Comparison of ENCODE assay signal across 25 mouse cellular contexts in genomic region chr2:32507906-32508305, GRCm38 (mm10). TPM values are rescaled to one million over a fixed set of nuclear protein-coding genes. Genes with fewer than 3 reads are reported as not detected.
DNase-seq lines count a peak whose midpoint lies in the region; ATAC-seq and TF ChIP-seq lines count a peak whose summit lies in the region.
"Had no signal": no experiment of that assay in that cellular context is flagged by ENCODE, and none has a peak within 500 bp of the region (broad histone marks: within the 10 kb centered on the region; RNA-seq: fewer than 3 reads in every experiment).

No protein-coding gene starts in this region.

- DNase-seq in heart, embryonic 10.5 days (ENCODE audit: low spot score) = no peak
- DNase-seq in heart, postnatal 36 days = no peak
- DNase-seq in lung, postnatal 25 days (ENCODE audit: low spot score) = no peak
- no peak for DNase-seq in embryonic facial prominence, embryonic 10.5 days (ENCODE audit: low spot score)
- DNase-seq in stomach, postnatal 0 days (ENCODE audit: low spot score) = peak; percentile 62
- DNase-seq: adrenal gland, postnatal 36 days; cerebellum, adult 11-12 months; cerebellum, postnatal 10 days; heart, postnatal 4 days; kidney, postnatal 4 days; lung, postnatal 4 days; retina, postnatal 1 day; right cerebral cortex, postnatal 25 days; spleen, adult 18-20 months had no signal

- TF ChIP-seq CTCF in stomach, postnatal 0 days (IDR thresholded peaks at IDR 0.05; ENCODE audit: low read depth) = no peak

- intact Hi-C loops in heart, postnatal 36 days (cut with DNase I) = no loop called here

- peaks cover 36% of the 10 kb centered on the region for H3K4me1 ChIP-seq in heart, embryonic 10.5 days
- peaks cover 41% of the 10 kb centered on the region for H3K4me1 ChIP-seq in lung, embryonic 15.5 days
- peaks cover 42% of the 10 kb centered on the region for H3K4me1 ChIP-seq in embryonic facial prominence, embryonic 10.5 days
- peaks cover 12% of the 10 kb centered on the region; the same call in 1 of the 2 replicates for H3K4me1 ChIP-seq in stomach, postnatal 0 days (replicated peaks; ENCODE audit: control insufficient read depth, insufficient read depth)
- H3K4me1 ChIP-seq: forebrain, embryonic 13.5 days; midbrain, embryonic 15.5 days had no signal

- H3K4me3 ChIP-seq in heart, embryonic 10.5 days = no peak overlapping the region
- no peak overlapping the region for H3K4me3 ChIP-seq in lung, embryonic 15.5 days
- no peak overlapping the region for H3K4me3 ChIP-seq in embryonic facial prominence, embryonic 10.5 days
- no peak overlapping the region for H3K4me3 ChIP-seq in stomach, postnatal 0 days (ENCODE audit: low read depth, low read length)
- H3K4me3 ChIP-seq: embryonic facial prominence, embryonic 12.5 days; erythroblast, embryonic 14.5 days; forebrain, embryonic 13.5 days; intestine, embryonic 15.5 days; midbrain, embryonic 15.5 days; neural tube, embryonic 13.5 days had no signal

- H3K4me2 ChIP-seq in lung, embryonic 15.5 days = 0 out of 2 replicates have a peak overlapping the region, but pooled peaks have one; percentile 2
- H3K4me2 ChIP-seq in stomach, postnatal 0 days (replicated peaks; ENCODE audit: low read depth) = no peak overlapping the region
- H3K4me2 ChIP-seq: embryonic facial prominence, embryonic 12.5 days; forebrain, embryonic 13.5 days; intestine, embryonic 15.5 days; midbrain, embryonic 15.5 days; neural tube, embryonic 13.5 days had no signal

- WGBS in heart, embryonic 10.5 days = 60% methylated on average over 9 of the region's 9 CpGs
- WGBS in lung, embryonic 15.5 days = 40% methylated on average over 9 of the region's 9 CpGs
- WGBS in embryonic facial prominence, embryonic 10.5 days = 75% methylated on average over 9 of the region's 9 CpGs
- 50% methylated on average over 9 of the region's 9 CpGs for WGBS in stomach, postnatal 0 days

- H3K9ac ChIP-seq in lung, embryonic 15.5 days = no peak overlapping the region
- H3K9ac ChIP-seq in stomach, postnatal 0 days (ENCODE audit: low read length) = no peak overlapping the region
- H3K9ac ChIP-seq: embryonic facial prominence, embryonic 12.5 days; forebrain, embryonic 13.5 days; intestine, embryonic 15.5 days; liver, embryonic 14.5 days; midbrain, embryonic 15.5 days; neural tube, embryonic 13.5 days had no signal

- no peak for TF ChIP-seq EP300 in stomach, postnatal 0 days (optimal IDR thresholded peaks at IDR 0.05)

- no peaks in the 10 kb centered on the region for H3K36me3 ChIP-seq in heart, embryonic 10.5 days
- H3K36me3 ChIP-seq in lung, embryonic 15.5 days = no peaks in the 10 kb centered on the region
- H3K36me3 ChIP-seq in embryonic facial prominence, embryonic 10.5 days (replicated peaks) = peaks cover 3% of the 10 kb centered on the region; the same call in 1 of the 2 replicates
- H3K36me3 ChIP-seq in stomach, postnatal 0 days (ENCODE audit: control insufficient read depth, insufficient read depth, low read length) = no peaks in the 10 kb centered on the region
- H3K36me3 ChIP-seq: embryonic facial prominence, embryonic 12.5 days; intestine, embryonic 15.5 days; midbrain, embryonic 15.5 days; neural tube, embryonic 13.5 days had no signal

- no peak for ATAC-seq in lung, embryonic 15.5 days (ENCODE audit: borderline replicate concordance, extremely low read depth, low FRiP score, low TSS enrichment)
- ATAC-seq in stomach, postnatal 0 days (ENCODE audit: low FRiP score, low TSS enrichment) = peak; percentile 20; the same call in 1 of the 2 replicates
- ATAC-seq in megakaryocyte, adult 5-6 weeks (ENCODE audit: poor library complexity, severe bottlenecking) = no peak
- ATAC-seq: CD4-positive, CD25-positive, alpha-beta regulatory T cell, adult 4 months; forebrain, embryonic 13.5 days; hindbrain, embryonic 16.5 days; intestine, embryonic 15.5 days; midbrain, embryonic 15.5 days had no signal

- no peaks in the 10 kb centered on the region for H3K27me3 ChIP-seq in heart, embryonic 10.5 days (ENCODE audit: insufficient read depth, poor library complexity, severe bottlenecking)
- no peaks in the 10 kb centered on the region for H3K27me3 ChIP-seq in lung, embryonic 15.5 days
- H3K27me3 ChIP-seq in embryonic facial prominence, embryonic 10.5 days (replicated peaks; ENCODE audit: low read depth, poor library complexity, severe bottlenecking) = no peaks in the 10 kb centered on the region
- no peaks in the 10 kb centered on the region for H3K27me3 ChIP-seq in stomach, postnatal 0 days (ENCODE audit: control insufficient read depth, insufficient read depth, low read length)
- H3K27me3 ChIP-seq: embryonic facial prominence, embryonic 12.5 days; forebrain, embryonic 13.5 days; intestine, embryonic 15.5 days; midbrain, embryonic 15.5 days; neural tube, embryonic 13.5 days had no signal

- H3K9me3 ChIP-seq in heart, embryonic 10.5 days = no peaks in the 10 kb centered on the region
- no peaks in the 10 kb centered on the region for H3K9me3 ChIP-seq in lung, embryonic 15.5 days
- H3K9me3 ChIP-seq in embryonic facial prominence, embryonic 10.5 days = peaks cover 5% of the 10 kb centered on the region; the same call in 1 of the 2 replicates
- no peaks in the 10 kb centered on the region for H3K9me3 ChIP-seq in stomach, postnatal 0 days (ENCODE audit: control insufficient read depth, low read length)
- H3K9me3 ChIP-seq: embryonic facial prominence, embryonic 12.5 days; intestine, embryonic 15.5 days; midbrain, embryonic 15.5 days; neural tube, embryonic 13.5 days had no signal

- peak overlapping the region; percentile 32; the same call in 1 of the 2 replicates for H3K27ac ChIP-seq in heart, embryonic 10.5 days
- H3K27ac ChIP-seq in lung, embryonic 15.5 days = peak overlapping the region; percentile 58
- peak overlapping the region; percentile 59 for H3K27ac ChIP-seq in embryonic facial prominence, embryonic 10.5 days (replicated peaks)
- peak overlapping the region; percentile 45; the same call in 1 of the 2 replicates for H3K27ac ChIP-seq in stomach, postnatal 0 days (replicated peaks)
- H3K27ac ChIP-seq: embryonic facial prominence, embryonic 12.5 days; forebrain, embryonic 13.5 days; intestine, embryonic 15.5 days; liver, embryonic 14.5 days; midbrain, embryonic 15.5 days; neural tube, embryonic 13.5 days had no signal

RNA-seq across cellular contexts. Expression of gene Fam102a, which starts 27.2 kb away (rescaled TPM):
- 5.9 and 8.3 TPM in 2 replicates for polyA plus RNA-seq in heart, embryonic 10.5 days (2016; fragmentation: Nextera tagmentation; extraction: Ambion mirVana)
- total RNA-seq in heart, postnatal 36 days (2021) = 10 to 100 TPM in 1 of 2 experiments, 1 to 10 TPM in 1; 8.9 to 10.6 TPM
- 12.3 and 12.6 TPM in 2 replicates for polyA plus RNA-seq in lung, embryonic 15.5 days (2015; fragmentation: Nextera tagmentation; extraction: Ambion mirVana)
- 11.8 and 12.3 TPM in 2 replicates for polyA plus RNA-seq in embryonic facial prominence, embryonic 10.5 days (2016; fragmentation: Nextera tagmentation; extraction: Ambion mirVana)
- polyA plus RNA-seq in stomach, postnatal 0 days (2015; fragmentation: Nextera tagmentation; extraction: Ambion mirVana) = 16.6 and 20.2 TPM in 2 replicates
- 6.5 and 6.6 TPM in 2 replicates for total RNA-seq in megakaryocyte, adult 5-6 weeks (2015)
- 4.6 and 4.8 TPM in 2 replicates for total RNA-seq in megakaryocyte, adult 5-6 weeks (2017)

RNA-seq across cellular contexts. Expression of gene Slc25a25, which starts 56.7 kb away (rescaled TPM):
- 17.0 and 17.3 TPM in 2 replicates for polyA plus RNA-seq in heart, embryonic 10.5 days (2016; fragmentation: Nextera tagmentation; extraction: Ambion mirVana)
- total RNA-seq in heart, postnatal 36 days (2021) = 10 to 100 TPM in 1 of 2 experiments, 1 to 10 TPM in 1; 4.8 to 12.4 TPM
- 19.6 and 21.5 TPM in 2 replicates for polyA plus RNA-seq in lung, embryonic 15.5 days (2015; fragmentation: Nextera tagmentation; extraction: Ambion mirVana)
- polyA plus RNA-seq in embryonic facial prominence, embryonic 10.5 days (2016; fragmentation: Nextera tagmentation; extraction: Ambion mirVana) = 29.8 and 31.8 TPM in 2 replicates
- polyA plus RNA-seq in stomach, postnatal 0 days (2015; fragmentation: Nextera tagmentation; extraction: Ambion mirVana) = 11.1 and 11.5 TPM in 2 replicates
- total RNA-seq in megakaryocyte, adult 5-6 weeks (2015) = 4.6 and 6.9 TPM in 2 replicates
- total RNA-seq in megakaryocyte, adult 5-6 weeks (2017) = 8.4 and 10.7 TPM in 2 replicates

RNA-seq across cellular contexts. Expression of gene Naif1, which starts 57.6 kb away (rescaled TPM):
- 5.4 and 5.5 TPM in 2 replicates for polyA plus RNA-seq in heart, embryonic 10.5 days (2016; fragmentation: Nextera tagmentation; extraction: Ambion mirVana)
- total RNA-seq in heart, postnatal 36 days (2021) = 1 to 10 TPM; 3.1 to 3.8 TPM
- 6.6 and 7.1 TPM in 2 replicates for polyA plus RNA-seq in lung, embryonic 15.5 days (2015; fragmentation: Nextera tagmentation; extraction: Ambion mirVana)
- 6.4 and 6.8 TPM in 2 replicates for polyA plus RNA-seq in embryonic facial prominence, embryonic 10.5 days (2016; fragmentation: Nextera tagmentation; extraction: Ambion mirVana)
- polyA plus RNA-seq in stomach, postnatal 0 days (2015; fragmentation: Nextera tagmentation; extraction: Ambion mirVana) = 2.5 and 2.6 TPM in 2 replicates
- total RNA-seq in megakaryocyte, adult 5-6 weeks (2015) = 2.9 and 3.5 TPM in 2 replicates
- total RNA-seq in megakaryocyte, adult 5-6 weeks (2017) = 3.2 and 3.9 TPM in 2 replicates
